Comparison of ENCODE assay signal across 1 mouse cellular context in genomic region chr9:108809188-108809587, GRCm38 (mm10).
TF ChIP-seq lines count a peak whose summit lies in the region.

No protein-coding gene starts in this region.

TF ChIP-seq in ES-E14, 5 proteins besides CTCF, POLR2A, EP300 and RAD21:
- TF ChIP-seq HCFC1 (IDR thresholded peaks at IDR 0.05; ENCODE audit: borderline replicate concordance, insufficient read depth, low read length) (no peak), ZNF384 (IDR thresholded peaks at IDR 0.05; ENCODE audit: low read depth, low read length) (no peak), ZC3H11A (IDR thresholded peaks at IDR 0.05; ENCODE audit: borderline replicate concordance, low read depth, low read length) (no peak), CHD2 (IDR thresholded peaks at IDR 0.05; ENCODE audit: low read depth, low read length) (no peak)
